Mouse (Mus musculus): ENCODE data around the gene Socs7. TPM values are rescaled to one million over a fixed set of nuclear protein-coding genes. Genes with fewer than 3 reads are reported as not detected.

Gene Socs7
- polyA plus RNA-seq, 1 experiment, result 9.1 TPM

GRCm38 (mm10) chr11:97442891-97443675 lies 80.7 kb downstream of the Socs7 start:
- no peak for DNase-seq (ENCODE audit: low spot score)

GRCm38 (mm10) chr11:97445596-97445995 lies 83.2 kb downstream of the Socs7 start:
- DNase-seq (ENCODE audit: low spot score), result no peak

- no peak for DNase-seq (ENCODE audit: low spot score)
Measured at GRCm38 (mm10) chr11:97445999-97446511, 83.7 kb downstream of the Socs7 start.

GRCm38 (mm10) chr11:97447979-97448378 lies 85.6 kb downstream of the Socs7 start:
- no peak for DNase-seq (ENCODE audit: low spot score)

Other genes starting within 250 kb of the Socs7 start
- gene Tbx21, start 247.2 kb upstream of the Socs7 start, polyA plus RNA-seq (2012; rRNA removed), result 1.1 and 1.4 TPM in 2 replicates
- gene Tbkbp1, start 211.1 kb upstream of the Socs7 start, polyA plus RNA-seq (2012; rRNA removed), result 21.3 and 31.5 TPM in 2 replicates
- gene Kpnb1, start 174.7 kb upstream of the Socs7 start, polyA plus RNA-seq (2012; rRNA removed), result 70.8 and 80.2 TPM in 2 replicates
- 51.6 and 55.6 TPM in 2 replicates for gene Npepps, start 81.9 kb upstream of the Socs7 start, polyA plus RNA-seq (2012; rRNA removed)
- 20.2 and 22.0 TPM in 2 replicates for gene Mrpl45, start 46.8 kb upstream of the Socs7 start, polyA plus RNA-seq (2012; rRNA removed)
- gene Gpr179, start 10.5 kb upstream of the Socs7 start, polyA plus RNA-seq (2012; rRNA removed), result 0.11 and 0.25 TPM in 2 replicates
- 26.0 and 33.0 TPM in 2 replicates for gene Arhgap23, start 53.0 kb downstream of the Socs7 start, polyA plus RNA-seq (2012; rRNA removed)
- not detected in 2 replicates for gene 4933428G20Rik, start 137.8 kb downstream of the Socs7 start, polyA plus RNA-seq (2012; rRNA removed)
- gene Srcin1, start 213.6 kb downstream of the Socs7 start, polyA plus RNA-seq (2012; rRNA removed), result 1.4 and 1.6 TPM in 2 replicates